Mouse (Mus musculus): ENCODE data around the gene Dpp9.

DNA sequence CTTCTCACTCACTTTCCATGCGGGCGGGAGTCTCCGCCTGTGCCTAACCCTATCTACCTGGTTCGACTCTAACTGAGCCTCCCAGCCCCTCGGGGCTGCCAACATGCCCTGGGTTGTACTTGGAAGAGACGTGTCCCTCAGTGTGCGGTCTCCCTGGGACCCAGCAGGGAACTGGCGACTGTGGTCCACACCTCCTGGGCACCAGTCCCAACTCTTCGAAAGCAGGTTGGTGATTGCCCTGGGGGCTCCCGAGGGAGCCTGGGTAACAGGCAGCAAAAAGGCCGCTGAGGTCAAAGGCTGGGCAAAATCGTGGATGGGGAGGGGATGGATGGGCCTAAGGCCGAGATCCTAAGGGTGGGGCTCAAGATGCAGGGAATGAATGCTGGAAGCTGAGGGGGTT, 1.0 kb downstream of the Dpp9 start:
- TF ChIP-seq TAL1 (IDR thresholded peaks at IDR 0.05; ENCODE audit: low read length) (no peak), GATA1 (IDR thresholded peaks at IDR 0.05; ENCODE audit: low read length) (no peak)

Data from erythroblast, embryonic 14.5 days (primary cell).